Mouse (Mus musculus) urinary bladder, postnatal 0 days (tissue): ENCODE measurements around the gene Bcl2l11. TPM values are rescaled to one million over a fixed set of nuclear protein-coding genes. Genes with fewer than 3 reads are reported as not detected.

ENCODE experiments used
- polyA plus RNA-seq: library from polyadenylated mRNA; unstranded; fragments of >200 nt; fragmentation: Nextera tagmentation; extraction: Ambion mirVana; gene quantifications from 2 replicates; pipeline ENCODE4 v1.2.1, GENCODE M21; 2015

The Bcl2l11 gene
- polyA plus RNA-seq: 5.1 and 5.8 TPM in 2 replicates

DNA sequence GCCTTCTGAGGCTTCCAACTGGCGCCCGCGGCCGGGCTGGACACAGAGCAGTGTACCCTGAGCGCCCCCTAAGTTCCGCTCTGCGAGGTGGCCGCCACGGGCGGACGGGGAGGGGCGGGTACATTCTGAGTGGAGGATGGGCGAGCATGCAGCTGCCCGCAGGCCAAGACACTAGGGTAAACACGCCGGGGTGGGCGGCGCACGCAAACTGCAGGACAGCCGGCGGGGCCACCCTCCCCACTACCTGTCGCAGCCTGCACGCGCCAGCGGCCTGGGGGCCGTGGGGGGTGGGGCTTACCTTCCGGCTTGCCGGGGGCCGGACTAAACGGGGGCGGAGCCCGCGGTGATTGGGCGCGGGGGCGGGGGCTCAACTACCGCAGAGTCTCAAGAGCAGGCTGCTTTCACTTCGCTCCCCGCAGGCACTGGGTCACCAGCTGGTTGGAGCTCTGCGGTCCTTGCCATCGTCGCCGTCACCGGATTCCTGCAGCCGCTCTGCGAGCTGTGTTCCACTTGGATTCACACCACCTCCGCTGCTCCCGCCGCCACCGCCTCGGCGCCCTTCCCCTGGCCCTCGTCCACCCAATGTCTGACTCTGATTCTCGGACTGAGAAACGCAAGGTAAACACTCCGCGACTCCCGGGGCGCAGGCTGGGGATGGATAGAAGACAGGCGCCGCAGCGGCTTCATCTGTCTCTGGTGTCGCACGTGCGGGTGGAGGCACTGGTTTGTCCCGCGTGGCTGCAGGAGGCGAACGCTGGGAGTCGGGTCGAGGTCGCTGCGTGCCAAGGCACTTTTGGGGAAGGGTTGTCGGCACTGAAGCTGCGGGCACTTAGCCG is at the start of gene Bcl2l11:
Bcl2l11 (plus strand) TSS at position 404 of the 836 bp plus-strand sequence.

